In genomic region chr17:71671840-71672546, GRCm38 (mm10) we compare ENCODE assay signal across 10 mouse cellular contexts. TPM values are rescaled to one million over a fixed set of nuclear protein-coding genes. Genes with fewer than 3 reads are reported as not detected.
DNase-seq lines count a peak whose midpoint lies in the region; ATAC-seq and TF ChIP-seq lines count a peak whose summit lies in the region.
"Had no signal": no experiment of that assay in that cellular context is flagged by ENCODE, and none has a peak within 500 bp of the region (broad histone marks: within the 10 kb centered on the region; RNA-seq: fewer than 3 reads in every experiment).

No protein-coding gene starts in this region.

- H3K4me2 ChIP-seq in midbrain, embryonic 16.5 days (ENCODE audit: low read length) = no peak overlapping the region
- H3K4me2 ChIP-seq: heart, embryonic 15.5 days; neural tube, embryonic 13.5 days had no signal

- H3K4me3 ChIP-seq in midbrain, embryonic 10.5 days = no peak overlapping the region
- H3K4me3 ChIP-seq in midbrain, embryonic 16.5 days (ENCODE audit: low read depth, low read length) = no peak overlapping the region
- H3K4me3 ChIP-seq in lung, adult 2 months (replicated peaks; ENCODE audit: extremely low read depth, low read depth, low read length) = no peak overlapping the region
- H3K4me3 ChIP-seq in thymus, adult 2 months (ENCODE audit: control insufficient read depth, insufficient read depth, low read length) = no peak overlapping the region
- H3K4me3 ChIP-seq: heart, embryonic 15.5 days; neural tube, embryonic 13.5 days had no signal

- H3K4me1 ChIP-seq in midbrain, embryonic 10.5 days = peaks cover 20% of the 10 kb centered on the region
- H3K4me1 ChIP-seq in midbrain, embryonic 16.5 days (ENCODE audit: control insufficient read depth, insufficient read depth, low read length) = peaks cover 4% of the 10 kb centered on the region
- peaks cover 2% of the 10 kb centered on the region; the same call in 1 of the 2 replicates for H3K4me1 ChIP-seq in lung, adult 2 months (ENCODE audit: control insufficient read depth, insufficient read depth, low read length)
- H3K4me1 ChIP-seq in thymus, adult 2 months (replicated peaks; ENCODE audit: control insufficient read depth, insufficient read depth, low read length) = no peaks in the 10 kb centered on the region

- no peak for ATAC-seq in cerebellum, adult (ENCODE audit: insufficient number of reproducible peaks, low FRiP score, low TSS enrichment)
- ATAC-seq in midbrain, embryonic 16.5 days = no peak

- H3K36me3 ChIP-seq in midbrain, embryonic 10.5 days = no peaks in the 10 kb centered on the region
- no peaks in the 10 kb centered on the region for H3K36me3 ChIP-seq in midbrain, embryonic 16.5 days (ENCODE audit: control insufficient read depth, insufficient read depth, low read length)
- no peaks in the 10 kb centered on the region for H3K36me3 ChIP-seq in thymus, adult 2 months (ENCODE audit: control insufficient read depth, insufficient read depth, low read length)
- H3K36me3 ChIP-seq: heart, embryonic 15.5 days; neural tube, embryonic 13.5 days had no signal

- H3K9me3 ChIP-seq in midbrain, embryonic 10.5 days (replicated peaks) = no peaks in the 10 kb centered on the region
- no peaks in the 10 kb centered on the region for H3K9me3 ChIP-seq in midbrain, embryonic 16.5 days (replicated peaks; ENCODE audit: control insufficient read depth, low read length, poor library complexity, severe bottlenecking)
- H3K9me3 ChIP-seq: heart, embryonic 15.5 days; neural tube, embryonic 13.5 days had no signal

- TF ChIP-seq CTCF in lung, adult 2 months (IDR thresholded peaks at IDR 0.05; ENCODE audit: insufficient read depth, low read length) = peak; percentile 54
- TF ChIP-seq CTCF in thymus, adult 2 months (IDR thresholded peaks at IDR 0.05; ENCODE audit: borderline replicate concordance, control insufficient read depth, extremely low read depth, insufficient read depth, low read length, poor library complexity) = peak; percentile 51; the same call in 1 of the 2 replicates

- no peak overlapping the region for H3K9ac ChIP-seq in midbrain, embryonic 16.5 days (ENCODE audit: low read depth, low read length)
- H3K9ac ChIP-seq: heart, embryonic 15.5 days; neural tube, embryonic 13.5 days had no signal

- 55% methylated on average over 17 of the region's 17 CpGs for WGBS in midbrain, embryonic 10.5 days
- 51% methylated on average over 17 of the region's 17 CpGs for WGBS in midbrain, embryonic 16.5 days
- 48% methylated on average over 17 of the region's 17 CpGs for WGBS in lung, adult 2 months
- WGBS in thymus, adult 2 months = 79% methylated on average over 17 of the region's 17 CpGs

- no peak for TF ChIP-seq POLR2A in lung, adult 2 months (IDR thresholded peaks at IDR 0.05; ENCODE audit: borderline replicate concordance, extremely low read depth, low read depth, low read length)
- no peak for TF ChIP-seq POLR2A in thymus, adult 2 months (IDR thresholded peaks at IDR 0.05; ENCODE audit: control insufficient read depth, extremely low read depth, insufficient read depth, low read length, poor library complexity)

- H3K27ac ChIP-seq in midbrain, embryonic 10.5 days (replicated peaks) = no peak overlapping the region
- H3K27ac ChIP-seq in midbrain, embryonic 16.5 days (ENCODE audit: low read length) = no peak overlapping the region
- H3K27ac ChIP-seq in thymus, adult 2 months (ENCODE audit: control insufficient read depth, insufficient read depth, low read length) = no peak overlapping the region
- H3K27ac ChIP-seq: heart, embryonic 15.5 days; neural tube, embryonic 13.5 days had no signal

- peak; percentile 51 to 77 for DNase-seq in cerebellum, postnatal 14 days
- peak; percentile 63 for DNase-seq in midbrain, embryonic 10.5 days (ENCODE audit: low spot score)
- DNase-seq in embryo, embryonic 10.5 days (ENCODE audit: low spot score) = peak; percentile 71
- peak; percentile 55 for DNase-seq in lung, adult 2 months
- DNase-seq in thymus, adult 2 months = peak; percentile 68
- no peak for DNase-seq in urinary bladder, adult 2 months (ENCODE audit: low spot score)

- no peaks in the 10 kb centered on the region for H3K27me3 ChIP-seq in midbrain, embryonic 10.5 days (ENCODE audit: low read depth, poor library complexity, severe bottlenecking)
- H3K27me3 ChIP-seq in midbrain, embryonic 16.5 days (ENCODE audit: control insufficient read depth, insufficient read depth, low read depth, low read length) = no peaks in the 10 kb centered on the region
- H3K27me3 ChIP-seq in thymus, adult 2 months (ENCODE audit: control insufficient read depth, insufficient read depth, low read length) = no peaks in the 10 kb centered on the region
- H3K27me3 ChIP-seq: heart, embryonic 15.5 days; neural tube, embryonic 13.5 days had no signal

RNA-seq across cellular contexts. Expression of gene Togaram2, which starts 1.1 kb away (rescaled TPM):
- not detected in 2 replicates for polyA plus RNA-seq in midbrain, embryonic 10.5 days (2016; fragmentation: Nextera tagmentation; extraction: Ambion mirVana)
- 0.76 and 1.5 TPM in 2 replicates for polyA plus RNA-seq in midbrain, embryonic 16.5 days (2015; fragmentation: Nextera tagmentation; extraction: Ambion mirVana)
- 17.8 and 18.1 TPM in 2 replicates for polyA plus RNA-seq in lung, adult 2 months (2012; rRNA removed)
- 0.26 and 0.51 TPM in 2 replicates for polyA plus RNA-seq in thymus, adult 2 months (2012; rRNA removed)
- 0.33 and 0.34 TPM in 2 replicates for polyA plus RNA-seq in urinary bladder, adult 2 months (2012; rRNA removed)

RNA-seq across cellular contexts. Expression of gene Wdr43, which starts 56.3 kb away (rescaled TPM):
- 92.7 and 102 TPM in 2 replicates for polyA plus RNA-seq in midbrain, embryonic 10.5 days (2016; fragmentation: Nextera tagmentation; extraction: Ambion mirVana)
- 50.3 and 51.2 TPM in 2 replicates for polyA plus RNA-seq in midbrain, embryonic 16.5 days (2015; fragmentation: Nextera tagmentation; extraction: Ambion mirVana)
- polyA plus RNA-seq in lung, adult 2 months (2012; rRNA removed) = 5.3 and 8.8 TPM in 2 replicates
- polyA plus RNA-seq in thymus, adult 2 months (2012; rRNA removed) = 16.1 and 20.5 TPM in 2 replicates
- polyA plus RNA-seq in urinary bladder, adult 2 months (2012; rRNA removed) = 23.5 and 29.3 TPM in 2 replicates
